Mouse (Mus musculus): ENCODE data around the gene Cd93.

- TF ChIP-seq POLR2A (IDR thresholded peaks at IDR 0.05; ENCODE audit: borderline replicate concordance, control insufficient read depth, low read depth, low read length), result no peak
- TF ChIP-seq CTCF (IDR thresholded peaks at IDR 0.05; ENCODE audit: control insufficient read depth, insufficient read depth, low read length), result no peak
These were observed 55.4 kb downstream of the Cd93 start for GRCm38 (mm10) chr2:148387652-148388581.

All from bone marrow, adult 2 months (tissue).